ENCODE assay signal across 18 mouse cellular contexts in genomic region chr7:130219844-130220243, GRCm38 (mm10).
A peak's percentile ranks its signal among the peaks of the same experiment; 100 is the strongest.
DNase-seq lines count a peak whose midpoint lies in the region; ATAC-seq lines count a peak whose summit lies in the region.
"Had no signal": no experiment of that assay in that cellular context is flagged by ENCODE, and none has a peak within 500 bp of the region (broad histone marks: within the 10 kb centered on the region; RNA-seq: fewer than 3 reads in every experiment).

No protein-coding gene starts in this region.

- no peak overlapping the region for H3K4me3 ChIP-seq in intestine, embryonic 15.5 days (replicated peaks)
- no peak overlapping the region for H3K4me3 ChIP-seq in liver, embryonic 15.5 days (replicated peaks)
- H3K4me3 ChIP-seq: forebrain, embryonic 10.5 days; gastrocnemius, adult 2 months; hindbrain, embryonic 15.5 days had no signal

- peak; percentile 52 for DNase-seq in adrenal gland, postnatal 10 days
- peak; percentile 32 for DNase-seq in lung, postnatal 10 days
- DNase-seq in kidney, adult 8-10 months: no peak
- no peak for DNase-seq in gastrocnemius, adult 18-20 months (ENCODE audit: low spot score)
- DNase-seq in gastrocnemius, postnatal 4 days (ENCODE audit: low spot score in 2 of 2): no peak
- no peak for DNase-seq in thymus, postnatal 14 days
- DNase-seq: cerebellum, adult 18-20 months; gastrocnemius, adult 2 months; heart, adult 11 months; heart, postnatal 4 days; kidney, adult 18-20 months; kidney, postnatal 10 days; lung, embryonic 14.5 days; thymus, postnatal 36 days had no signal

- peaks cover 24% of the 10 kb centered on the region for H3K4me1 ChIP-seq in intestine, embryonic 15.5 days (replicated peaks)
- peaks cover 17% of the 10 kb centered on the region for H3K4me1 ChIP-seq in liver, embryonic 15.5 days (replicated peaks)

- H3K9ac ChIP-seq in intestine, embryonic 15.5 days: no peak overlapping the region
- H3K9ac ChIP-seq in liver, embryonic 15.5 days: no peak overlapping the region
- H3K9ac ChIP-seq: hindbrain, embryonic 15.5 days; lung, embryonic 14.5 days had no signal

- no peak overlapping the region for H3K27ac ChIP-seq in intestine, embryonic 15.5 days
- H3K27ac ChIP-seq in liver, embryonic 15.5 days (replicated peaks): no peak overlapping the region
- H3K27ac ChIP-seq: forebrain, embryonic 10.5 days; gastrocnemius, adult 2 months; hindbrain, embryonic 15.5 days had no signal

- no peaks in the 10 kb centered on the region for H3K36me3 ChIP-seq in intestine, embryonic 15.5 days
- no peaks in the 10 kb centered on the region for H3K36me3 ChIP-seq in liver, embryonic 15.5 days (replicated peaks)
- H3K36me3 ChIP-seq: hindbrain, embryonic 15.5 days had no signal

- no peaks in the 10 kb centered on the region for H3K27me3 ChIP-seq in intestine, embryonic 15.5 days (replicated peaks)
- no peaks in the 10 kb centered on the region for H3K27me3 ChIP-seq in liver, embryonic 15.5 days
- H3K27me3 ChIP-seq: hindbrain, embryonic 15.5 days had no signal

- peak; percentile 61 for ATAC-seq in intestine, embryonic 15.5 days
- ATAC-seq in liver, embryonic 15.5 days (ENCODE audit: insufficient read depth): peak; percentile 47; the same call in 1 of the 2 replicates

- H3K4me2 ChIP-seq in intestine, embryonic 15.5 days (replicated peaks): no peak overlapping the region
- H3K4me2 ChIP-seq in liver, embryonic 15.5 days: no peak overlapping the region
- H3K4me2 ChIP-seq: hindbrain, embryonic 15.5 days; lung, embryonic 14.5 days had no signal

- no peaks in the 10 kb centered on the region for H3K9me3 ChIP-seq in intestine, embryonic 15.5 days
- H3K9me3 ChIP-seq in liver, embryonic 15.5 days (replicated peaks): no peaks in the 10 kb centered on the region
- H3K9me3 ChIP-seq: forebrain, embryonic 10.5 days; hindbrain, embryonic 15.5 days had no signal

- WGBS in intestine, embryonic 15.5 days: 77% methylated on average over 4 of the region's 4 CpGs
- WGBS in liver, embryonic 15.5 days (ENCODE audit: insufficient replicate concordance): 58% methylated on average over 4 of the region's 4 CpGs

Comparison
In these comparisons a context has a peak if more than half of its experiments do, and no peak if none do; other contexts are left out.
1. DNase-seq: peak in adrenal gland, postnatal 10 days (single experiment) and lung, postnatal 10 days (single experiment); none in kidney, adult 8-10 months (0 of 2), gastrocnemius, adult 18-20 months (single experiment), gastrocnemius, postnatal 4 days (0 of 2) and thymus, postnatal 14 days (single experiment).